Mouse (Mus musculus): ENCODE measurements around the gene Olr1. TPM values are rescaled to one million over a fixed set of nuclear protein-coding genes. Genes with fewer than 3 reads are reported as not detected.

Gene Olr1
- polyA plus RNA-seq, 1 experiment from 2014 or later: 2.7 TPM

DNA sequence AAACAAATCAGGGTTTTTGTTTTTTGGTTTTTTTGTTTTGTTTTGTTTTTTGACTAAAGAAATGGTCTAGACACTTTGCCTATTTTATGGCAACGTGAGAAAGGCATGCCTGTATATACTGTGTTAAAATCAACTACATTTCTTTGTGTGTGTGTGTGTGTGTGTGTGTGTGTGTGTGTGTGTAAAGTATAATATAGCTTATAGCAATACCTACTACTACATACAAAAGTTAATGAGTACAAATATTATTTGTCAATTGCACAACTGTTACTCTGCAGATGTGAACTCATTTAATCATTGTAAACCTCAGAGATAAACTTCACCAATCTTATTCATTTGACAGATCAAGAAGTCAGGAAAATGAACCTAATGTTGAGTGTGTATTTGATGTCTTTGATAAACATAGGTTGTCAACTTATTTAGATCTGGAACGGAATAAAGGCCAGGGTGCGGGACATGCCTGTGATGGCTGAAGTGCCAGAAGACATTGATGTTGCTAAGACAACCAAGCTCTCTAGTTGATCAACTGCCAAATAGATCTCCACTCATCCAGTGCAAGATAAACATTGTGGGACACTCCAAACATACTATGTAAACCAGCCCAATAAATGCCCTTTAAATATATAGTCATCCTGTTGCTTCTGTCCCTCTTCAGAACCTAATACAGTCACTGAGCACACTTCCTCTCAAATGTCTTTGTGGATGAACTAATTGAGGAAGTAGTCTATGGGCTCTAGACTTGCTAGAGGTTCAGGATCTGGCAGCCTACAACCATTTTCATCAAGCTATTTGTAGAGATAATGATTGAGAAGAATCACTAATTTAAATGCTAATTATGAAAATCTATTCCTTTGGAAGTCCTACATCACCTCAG lies 9.4 kb downstream of the Olr1 start:
- WGBS: 66% methylated on average over 3 of the region's 3 CpGs

DNA sequence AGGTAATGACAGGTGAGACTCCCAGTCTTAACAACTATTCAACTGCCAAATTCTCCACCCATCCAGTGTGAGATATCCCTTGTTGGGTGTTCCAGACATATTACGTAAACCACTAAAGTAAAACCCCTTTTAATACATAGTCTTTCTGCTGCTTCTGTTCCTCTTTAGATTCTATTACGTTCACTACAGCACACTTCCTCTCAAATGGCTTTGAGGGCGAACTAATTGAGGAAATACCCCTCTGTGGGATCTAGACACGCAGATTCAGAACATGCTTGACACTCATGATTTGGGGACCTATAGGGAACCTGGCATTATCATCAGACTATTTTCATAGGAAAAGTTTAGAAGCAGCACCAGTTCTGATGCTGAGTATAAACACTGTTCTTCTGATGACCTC lies 12.0 kb downstream of the Olr1 start:
- peak; percentile 19 for DNase-seq (ENCODE audit: low spot score)
- no peak for TF ChIP-seq EP300 (IDR thresholded peaks at IDR 0.05)
- TF ChIP-seq CTCF (IDR thresholded peaks at IDR 0.05): no peak
- Histone ChIP-seq H3K4me1 (ENCODE audit: insufficient read depth, low read depth, low read length) (no peaks in the 10 kb centered on the region), H3K9me3 (ENCODE audit: low read length) (no peaks in the 10 kb centered on the region), H3K27ac (ENCODE audit: low read length) (no peak overlapping the region), H3K4me2 (replicated peaks; ENCODE audit: low read depth, low read length) (no peak overlapping the region), H3K27me3 (replicated peaks; ENCODE audit: insufficient read depth, low read length) (no peaks in the 10 kb centered on the region), H3K9ac (replicated peaks; ENCODE audit: low read depth) (no peak overlapping the region), H3K36me3 (ENCODE audit: insufficient read depth, low read length) (no peaks in the 10 kb centered on the region), H3K4me3 (ENCODE audit: low read depth, low read length) (no peak overlapping the region)
- 70% methylated on average over 4 of the region's 4 CpGs for WGBS
- ATAC-seq: no peak

More for the DNA sequence above, 9.4 kb downstream of the Olr1 start:
- H3K9me3 ChIP-seq (ENCODE audit: low read length): no peaks in the 10 kb centered on the region
- no peaks in the 10 kb centered on the region for H3K27me3 ChIP-seq (replicated peaks; ENCODE audit: insufficient read depth, low read length)
- no peak overlapping the region for H3K4me3 ChIP-seq (ENCODE audit: low read depth, low read length)
- no peak overlapping the region for H3K9ac ChIP-seq (replicated peaks; ENCODE audit: low read depth)
- DNase-seq (ENCODE audit: low spot score): peak; percentile 37
- H3K4me2 ChIP-seq (replicated peaks; ENCODE audit: low read depth, low read length): no peak overlapping the region
- TF ChIP-seq EP300 (IDR thresholded peaks at IDR 0.05) (no peak), CTCF (IDR thresholded peaks at IDR 0.05) (no peak)
- ATAC-seq: no peak
- no peaks in the 10 kb centered on the region for H3K4me1 ChIP-seq (ENCODE audit: insufficient read depth, low read depth, low read length)
- no peaks in the 10 kb centered on the region for H3K36me3 ChIP-seq (ENCODE audit: insufficient read depth, low read length)
- H3K27ac ChIP-seq (ENCODE audit: low read length): no peak overlapping the region

GRCm38 (mm10) chr6:129480089-129480958 lies 26.6 kb downstream of the Olr1 start:
- DNase-seq (ENCODE audit: low spot score): no peak
- Histone ChIP-seq H3K36me3 (ENCODE audit: insufficient read depth, low read length) (no peaks in the 10 kb centered on the region), H3K4me1 (ENCODE audit: insufficient read depth, low read depth, low read length) (no peaks in the 10 kb centered on the region), H3K4me2 (replicated peaks; ENCODE audit: low read depth, low read length) (no peak overlapping the region), H3K4me3 (ENCODE audit: low read depth, low read length) (no peak overlapping the region), H3K9me3 (ENCODE audit: low read length) (no peaks in the 10 kb centered on the region), H3K27me3 (replicated peaks; ENCODE audit: insufficient read depth, low read length) (no peaks in the 10 kb centered on the region), H3K27ac (ENCODE audit: low read length) (no peak overlapping the region), H3K9ac (replicated peaks; ENCODE audit: low read depth) (no peak overlapping the region)
- WGBS: 53% methylated on average over 8 of the region's 8 CpGs
- TF ChIP-seq EP300 (IDR thresholded peaks at IDR 0.05) (no peak), CTCF (IDR thresholded peaks at IDR 0.05) (no peak)
- no peak for ATAC-seq

- H3K9ac ChIP-seq (replicated peaks; ENCODE audit: low read depth): no peak overlapping the region
- ATAC-seq (no peak), DNase-seq (ENCODE audit: low spot score) (peak; percentile 56)
- no peak overlapping the region for H3K4me2 ChIP-seq (replicated peaks; ENCODE audit: low read depth, low read length)
- H3K4me1 ChIP-seq (ENCODE audit: insufficient read depth, low read depth, low read length): no peaks in the 10 kb centered on the region
- H3K4me3 ChIP-seq (ENCODE audit: low read depth, low read length): no peak overlapping the region
- TF ChIP-seq CTCF (IDR thresholded peaks at IDR 0.05) (peak; percentile 74), EP300 (IDR thresholded peaks at IDR 0.05) (no peak)
- no peak overlapping the region for H3K27ac ChIP-seq (ENCODE audit: low read length)
- H3K27me3 ChIP-seq (replicated peaks; ENCODE audit: insufficient read depth, low read length): no peaks in the 10 kb centered on the region
- WGBS: 20% methylated on average over 13 of the region's 13 CpGs
- no peaks in the 10 kb centered on the region for H3K36me3 ChIP-seq (ENCODE audit: insufficient read depth, low read length)
- no peaks in the 10 kb centered on the region for H3K9me3 ChIP-seq (ENCODE audit: low read length)
Observed at GRCm38 (mm10) chr6:129476404-129477126, 30.4 kb downstream of the Olr1 start.

DNA sequence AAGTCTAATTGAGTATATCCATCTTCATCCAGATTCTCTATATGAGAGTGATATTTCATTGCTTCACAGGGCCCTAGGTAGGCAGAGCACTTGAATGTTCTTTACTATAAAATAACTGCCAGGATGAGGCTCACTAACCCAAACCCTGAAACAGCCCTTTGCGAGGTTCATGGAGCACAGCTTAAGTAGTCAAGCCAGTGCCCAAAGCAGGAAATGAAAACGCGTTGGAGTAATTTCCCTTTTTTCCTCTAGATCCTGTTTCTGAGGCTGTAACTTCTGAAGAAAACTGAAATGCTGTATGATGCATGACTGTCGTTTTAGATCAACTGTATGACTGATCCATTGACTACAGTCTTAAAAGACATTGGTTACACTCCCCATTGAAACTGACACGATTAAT lies 34.3 kb downstream of the Olr1 start:
- Histone ChIP-seq H3K27me3 (replicated peaks; ENCODE audit: insufficient read depth, low read length) (no peaks in the 10 kb centered on the region), H3K4me1 (ENCODE audit: insufficient read depth, low read depth, low read length) (no peaks in the 10 kb centered on the region), H3K4me3 (ENCODE audit: low read depth, low read length) (no peak overlapping the region), H3K36me3 (ENCODE audit: insufficient read depth, low read length) (no peaks in the 10 kb centered on the region), H3K27ac (ENCODE audit: low read length) (no peak overlapping the region), H3K4me2 (replicated peaks; ENCODE audit: low read depth, low read length) (no peak overlapping the region), H3K9ac (replicated peaks; ENCODE audit: low read depth) (no peak overlapping the region), H3K9me3 (ENCODE audit: low read length) (no peaks in the 10 kb centered on the region)
- TF ChIP-seq CTCF (IDR thresholded peaks at IDR 0.05): no peak
- no peak for TF ChIP-seq EP300 (IDR thresholded peaks at IDR 0.05)
- 67% methylated on average over 5 of the region's 5 CpGs for WGBS
- no peak for ATAC-seq
- DNase-seq (ENCODE audit: low spot score): no peak

- Histone ChIP-seq H3K4me2 (replicated peaks; ENCODE audit: low read depth, low read length) (no peak overlapping the region), H3K9me3 (ENCODE audit: low read length) (no peaks in the 10 kb centered on the region), H3K9ac (replicated peaks; ENCODE audit: low read depth) (no peak overlapping the region), H3K27me3 (replicated peaks; ENCODE audit: insufficient read depth, low read length) (no peaks in the 10 kb centered on the region), H3K36me3 (ENCODE audit: insufficient read depth, low read length) (no peaks in the 10 kb centered on the region), H3K4me1 (ENCODE audit: insufficient read depth, low read depth, low read length) (no peaks in the 10 kb centered on the region), H3K27ac (ENCODE audit: low read length) (no peak overlapping the region), H3K4me3 (ENCODE audit: low read depth, low read length) (no peak overlapping the region)
- DNase-seq (ENCODE audit: low spot score) (peak; percentile 19), ATAC-seq (no peak)
- TF ChIP-seq EP300 (IDR thresholded peaks at IDR 0.05): no peak
- TF ChIP-seq CTCF (IDR thresholded peaks at IDR 0.05): no peak
- WGBS: 70% methylated on average over 6 of the region's 6 CpGs
Observed at GRCm38 (mm10) chr6:129471386-129471785, 35.6 kb downstream of the Olr1 start.
